Mouse (Mus musculus): Measurements from ENCODE around the gene D130052B06Rik. TPM values are rescaled to one million over a fixed set of nuclear protein-coding genes. Genes with fewer than 3 reads are reported as not detected.

D130052B06Rik gene
- polyA plus RNA-seq, 1 experiment from 2014 or later: not detected

- no peak for TF ChIP-seq CTCF (IDR thresholded peaks at IDR 0.05; ENCODE audit: low read depth)
- Histone ChIP-seq H3K36me3 (ENCODE audit: control insufficient read depth, insufficient read depth) (no peaks in the 10 kb centered on the region), H3K4me2 (replicated peaks; ENCODE audit: low read depth) (no peak overlapping the region), H3K9me3 (ENCODE audit: control insufficient read depth) (no peaks in the 10 kb centered on the region), H3K27me3 (replicated peaks; ENCODE audit: control insufficient read depth, insufficient read depth, low read length) (no peaks in the 10 kb centered on the region), H3K9ac (ENCODE audit: low read depth, low read length) (no peak overlapping the region), H3K27ac (ENCODE audit: low read depth, low read length) (no peak overlapping the region), H3K4me1 (replicated peaks; ENCODE audit: control insufficient read depth, insufficient read depth, low read length) (no peaks in the 10 kb centered on the region), H3K4me3 (ENCODE audit: low read depth, low read length) (no peak overlapping the region)
- WGBS: 16% methylated on average over 3 of the region's 3 CpGs
- ATAC-seq: no peak
These were observed 8.7 kb downstream of the D130052B06Rik start for GRCm38 (mm10) chr11:33607784-33608183.

GRCm38 (mm10) chr11:33614218-33614617 lies 15.1 kb downstream of the D130052B06Rik start:
- no peaks in the 10 kb centered on the region for H3K36me3 ChIP-seq (ENCODE audit: control insufficient read depth, insufficient read depth)
- H3K4me3 ChIP-seq (ENCODE audit: low read depth, low read length): no peak overlapping the region
- no peaks in the 10 kb centered on the region for H3K9me3 ChIP-seq (ENCODE audit: control insufficient read depth)
- H3K9ac ChIP-seq (ENCODE audit: low read depth, low read length): no peak overlapping the region
- no peak overlapping the region for H3K4me2 ChIP-seq (replicated peaks; ENCODE audit: low read depth)
- 5% methylated on average over 15 of the region's 15 CpGs for WGBS
- no peaks in the 10 kb centered on the region for H3K4me1 ChIP-seq (replicated peaks; ENCODE audit: control insufficient read depth, insufficient read depth, low read length)
- TF ChIP-seq CTCF (IDR thresholded peaks at IDR 0.05; ENCODE audit: low read depth): peak; percentile 92
- no peak overlapping the region for H3K27ac ChIP-seq (ENCODE audit: low read depth, low read length)
- no peaks in the 10 kb centered on the region for H3K27me3 ChIP-seq (replicated peaks; ENCODE audit: control insufficient read depth, insufficient read depth, low read length)
- ATAC-seq: 0 out of 2 replicates have a peak, but pooled peaks have one; percentile 16

GRCm38 (mm10) chr11:33627136-33627742 lies 28.1 kb downstream of the D130052B06Rik start:
- WGBS: 80% methylated on average over 4 of the region's 4 CpGs

GRCm38 (mm10) chr11:33637107-33637506 lies 38.0 kb downstream of the D130052B06Rik start:
- 93% methylated on average over 2 of the region's 2 CpGs for whole genome bisulfite sequencing
- no peak for ATAC-seq
- no peaks in the 10 kb centered on the region for H3K36me3 ChIP-seq (ENCODE audit: control insufficient read depth, insufficient read depth)
- no peak overlapping the region for H3K27ac ChIP-seq (ENCODE audit: low read depth, low read length)
- no peak overlapping the region for H3K4me2 ChIP-seq (replicated peaks; ENCODE audit: low read depth)
- H3K9ac ChIP-seq (ENCODE audit: low read depth, low read length): no peak overlapping the region
- no peaks in the 10 kb centered on the region for H3K27me3 ChIP-seq (replicated peaks; ENCODE audit: control insufficient read depth, insufficient read depth, low read length)
- H3K4me1 ChIP-seq (replicated peaks; ENCODE audit: control insufficient read depth, insufficient read depth, low read length): no peaks in the 10 kb centered on the region
- TF ChIP-seq CTCF (IDR thresholded peaks at IDR 0.05; ENCODE audit: low read depth): no peak
- H3K9me3 ChIP-seq (ENCODE audit: control insufficient read depth): no peaks in the 10 kb centered on the region
- H3K4me3 ChIP-seq (ENCODE audit: low read depth, low read length): no peak overlapping the region

More at GRCm38 (mm10) chr11:33627136-33627742, 28.1 kb downstream of the D130052B06Rik start:
- Histone ChIP-seq H3K4me3 (ENCODE audit: low read depth, low read length) (no peak overlapping the region), H3K27me3 (replicated peaks; ENCODE audit: control insufficient read depth, insufficient read depth, low read length) (no peaks in the 10 kb centered on the region), H3K9me3 (ENCODE audit: control insufficient read depth) (no peaks in the 10 kb centered on the region), H3K4me2 (replicated peaks; ENCODE audit: low read depth) (no peak overlapping the region), H3K36me3 (ENCODE audit: control insufficient read depth, insufficient read depth) (no peaks in the 10 kb centered on the region), H3K27ac (ENCODE audit: low read depth, low read length) (no peak overlapping the region), H3K9ac (ENCODE audit: low read depth, low read length) (no peak overlapping the region), H3K4me1 (replicated peaks; ENCODE audit: control insufficient read depth, insufficient read depth, low read length) (no peaks in the 10 kb centered on the region)
- no peak for TF ChIP-seq CTCF (IDR thresholded peaks at IDR 0.05; ENCODE audit: low read depth)
- no peak for ATAC-seq

GRCm38 (mm10) chr11:33649358-33649757 lies 50.3 kb downstream of the D130052B06Rik start:
- no peaks in the 10 kb centered on the region for H3K9me3 ChIP-seq (ENCODE audit: control insufficient read depth)
- no peaks in the 10 kb centered on the region for H3K4me1 ChIP-seq (replicated peaks; ENCODE audit: control insufficient read depth, insufficient read depth, low read length)
- H3K27me3 ChIP-seq (replicated peaks; ENCODE audit: control insufficient read depth, insufficient read depth, low read length): no peaks in the 10 kb centered on the region
- WGBS: 64% methylated on average over 2 of the region's 2 CpGs
- H3K4me2 ChIP-seq (replicated peaks; ENCODE audit: low read depth): no peak overlapping the region
- no peak overlapping the region for H3K27ac ChIP-seq (ENCODE audit: low read depth, low read length)
- no peak for TF ChIP-seq CTCF (IDR thresholded peaks at IDR 0.05; ENCODE audit: low read depth)
- no peak overlapping the region for H3K4me3 ChIP-seq (ENCODE audit: low read depth, low read length)
- no peak overlapping the region for H3K9ac ChIP-seq (ENCODE audit: low read depth, low read length)
- no peak for ATAC-seq
- no peaks in the 10 kb centered on the region for H3K36me3 ChIP-seq (ENCODE audit: control insufficient read depth, insufficient read depth)

GRCm38 (mm10) chr11:33654485-33654884 lies 55.4 kb downstream of the D130052B06Rik start:
- no peak for ATAC-seq
- TF ChIP-seq CTCF (IDR thresholded peaks at IDR 0.05; ENCODE audit: low read depth): no peak
- Histone ChIP-seq H3K4me3 (ENCODE audit: low read depth, low read length) (no peak overlapping the region), H3K9ac (ENCODE audit: low read depth, low read length) (no peak overlapping the region), H3K4me2 (replicated peaks; ENCODE audit: low read depth) (no peak overlapping the region), H3K27me3 (replicated peaks; ENCODE audit: control insufficient read depth, insufficient read depth, low read length) (no peaks in the 10 kb centered on the region), H3K27ac (ENCODE audit: low read depth, low read length) (no peak overlapping the region), H3K4me1 (replicated peaks; ENCODE audit: control insufficient read depth, insufficient read depth, low read length) (no peaks in the 10 kb centered on the region), H3K36me3 (ENCODE audit: control insufficient read depth, insufficient read depth) (no peaks in the 10 kb centered on the region), H3K9me3 (ENCODE audit: control insufficient read depth) (no peaks in the 10 kb centered on the region)
- WGBS: 67% methylated on average over 2 of the region's 2 CpGs

All from intestine, postnatal 0 days (tissue).